Mouse (Mus musculus): ENCODE data around the gene Cnot3. TPM values are rescaled to one million over a fixed set of nuclear protein-coding genes. Genes with fewer than 3 reads are reported as not detected.
"Not testable (repeated sequence)": the region's sequence is repeated elsewhere in the genome, so short reads cannot be mapped to it uniquely, and the experiment has no call there.

The Cnot3 gene
- total RNA-seq, 2 experiments from 2014 or later: 16.3 to 18.5 TPM

- peak; percentile 62 for DNase-seq (ENCODE audit: low spot score)
These were observed 49.2 kb downstream of the Cnot3 start for GRCm38 (mm10) chr7:3694076-3694948.

- DNase-seq (ENCODE audit: low spot score): peak; percentile 15
These were observed 49.9 kb downstream of the Cnot3 start for GRCm38 (mm10) chr7:3694949-3695305.

GRCm38 (mm10) chr7:3698471-3698870 is 53.4 kb downstream of the Cnot3 start:
- DNase-seq (ENCODE audit: low spot score): no peak

- no peak for DNase-seq (ENCODE audit: low spot score)
These were observed 58.2 kb downstream of the Cnot3 start for GRCm38 (mm10) chr7:3703148-3703878.

GRCm38 (mm10) chr7:3703879-3704441 is 58.9 kb downstream of the Cnot3 start, which contains the start of gene Rps9:
Gene Rps9, plus strand, starts transcription at chr7:3703993.
- DNase-seq (ENCODE audit: low spot score): peak; percentile 98

- DNase-seq (ENCODE audit: low spot score): no peak
These were observed 59.4 kb downstream of the Cnot3 start for GRCm38 (mm10) chr7:3704475-3704874.

GRCm38 (mm10) chr7:3705461-3705860 is 60.4 kb downstream of the Cnot3 start:
- not testable (repeated sequence) for DNase-seq (ENCODE audit: low spot score)

GRCm38 (mm10) chr7:3705911-3706310 is 60.8 kb downstream of the Cnot3 start:
- DNase-seq (ENCODE audit: low spot score): no peak

- no peak for DNase-seq (ENCODE audit: low spot score)
These were observed 61.4 kb downstream of the Cnot3 start for GRCm38 (mm10) chr7:3706343-3706934.

GRCm38 (mm10) chr7:3707027-3707426 is 62.0 kb downstream of the Cnot3 start:
- DNase-seq (ENCODE audit: low spot score): no peak

- DNase-seq (ENCODE audit: low spot score): no peak
These were observed 62.7 kb downstream of the Cnot3 start for GRCm38 (mm10) chr7:3707568-3708413.

GRCm38 (mm10) chr7:3708447-3708980 is 63.4 kb downstream of the Cnot3 start:
- not testable (repeated sequence) for DNase-seq (ENCODE audit: low spot score)

- no peak for DNase-seq (ENCODE audit: low spot score)
These were observed 63.9 kb downstream of the Cnot3 start for GRCm38 (mm10) chr7:3709000-3709399.

Small RNA genes lying within 50 kb of the gene (microRNA-seq; reads per million reads assigned to microRNA genes)
- 2.7 reads per million for gene Mir3572

Other genes starting within 250 kb of the Cnot3 start
- 100 to 1,000 TPM; 125 to 129 TPM for gene Cacng6, start 221.1 kb upstream of the Cnot3 start, total RNA-seq (2021)
- under 1 TPM in 1 of 2 experiments, not detected in 1; 0.14 TPM for gene Tarm1, start 142.6 kb upstream of the Cnot3 start, total RNA-seq (2021)
- gene Oscar, start 29.1 kb upstream of the Cnot3 start, total RNA-seq (2021): not detected
- 1,000 to 10,000 TPM; 1,020 to 1,031 TPM for gene Ndufa3, start 27.9 kb upstream of the Cnot3 start, total RNA-seq (2021)
- gene Tfpt, start 15.3 kb upstream of the Cnot3 start, total RNA-seq (2021): 10 to 100 TPM; 14.9 to 16.0 TPM
- 10 to 100 TPM; 21.9 to 22.1 TPM for gene Prpf31, start 15.3 kb upstream of the Cnot3 start, total RNA-seq (2021)
- gene Leng1, start 20.6 kb downstream of the Cnot3 start, total RNA-seq (2021): 1 to 10 TPM; 4.6 to 5.6 TPM
- gene Tmc4, start 32.3 kb downstream of the Cnot3 start, total RNA-seq (2021): under 1 TPM; 0.17 to 0.34 TPM
- gene Tsen34, start 47.6 kb downstream of the Cnot3 start, total RNA-seq (2021): 10 to 100 TPM; 27.3 to 31.9 TPM
- 1 to 10 TPM; 7.6 to 8.1 TPM for gene Mboat7, start 48.3 kb downstream of the Cnot3 start, total RNA-seq (2021)
- 100 to 1,000 TPM; 415 to 437 TPM for gene Rps9, start 58.7 kb downstream of the Cnot3 start, total RNA-seq (2021)
- under 1 TPM; 0.57 to 0.74 TPM for gene Pirb, start 75.1 kb downstream of the Cnot3 start, total RNA-seq (2021)
- gene Gm15448, start 180.4 kb downstream of the Cnot3 start, total RNA-seq (2021): not detected
- gene Pira2, start 199.8 kb downstream of the Cnot3 start, total RNA-seq (2021): under 1 TPM; 0.07 to 0.12 TPM

All from gastrocnemius, adult 18-20 months (tissue).